Mouse (Mus musculus): Measurements from ENCODE around the gene Doxl2. TPM values are rescaled to one million over a fixed set of nuclear protein-coding genes. Genes with fewer than 3 reads are reported as not detected.

Gene Doxl2
- not detected in 2 replicates for polyA plus RNA-seq (2014; fragmentation: Nextera tagmentation; extraction: Ambion mirVana)

GRCm38 (mm10) chr6:48974663-48975062, at the start of gene Doxl2:
Gene Doxl2 (plus strand): TSS chr6:48974963.
- Histone ChIP-seq H3K9ac (replicated peaks; ENCODE audit: low read length) (no peak within 1 kb of the TSS), H3K9me3 (ENCODE audit: control insufficient read depth, low read length) (no peaks in the 10 kb centered on the region), H3K4me2 (ENCODE audit: low read length) (no peak within 1 kb of the TSS), H3K27ac (replicated peaks; ENCODE audit: low read depth, low read length) (no peak within 1 kb of the TSS), H3K4me1 (ENCODE audit: control insufficient read depth, insufficient read depth, low read length) (no peaks in the 10 kb centered on the region), H3K4me3 (replicated peaks; ENCODE audit: low read depth, low read length) (no peak within 1 kb of the TSS), H3K36me3 (ENCODE audit: control insufficient read depth, insufficient read depth, low read length) (no peaks in the 10 kb centered on the region), H3K27me3 (ENCODE audit: control insufficient read depth, insufficient read depth, low read length) (no peaks in the 10 kb centered on the region)
- no peak for ATAC-seq (ENCODE audit: low FRiP score, low TSS enrichment)
- WGBS, result 98% methylated on average over 2 of the region's 2 CpGs
- DNase-seq, result no peak

GRCm38 (mm10) chr6:48929595-48929994, 45.2 kb upstream of the Doxl2 start, which contains the start of gene 1600015I10Rik:
Gene 1600015I10Rik (plus strand): TSS chr6:48929895.
- H3K9me3 ChIP-seq (ENCODE audit: control insufficient read depth, low read length), result no peaks in the 10 kb centered on the region
- no peak for ATAC-seq (ENCODE audit: low FRiP score, low TSS enrichment)
- H3K27me3 ChIP-seq (ENCODE audit: control insufficient read depth, insufficient read depth, low read length), result no peaks in the 10 kb centered on the region
- H3K4me2 ChIP-seq (ENCODE audit: low read length), result no peak within 1 kb of the TSS
- WGBS, result 94% methylated on average over 5 of the region's 5 CpGs
- no peak for DNase-seq
- H3K36me3 ChIP-seq (ENCODE audit: control insufficient read depth, insufficient read depth, low read length), result no peaks in the 10 kb centered on the region
- H3K27ac ChIP-seq (replicated peaks; ENCODE audit: low read depth, low read length), result no peak within 1 kb of the TSS
- H3K9ac ChIP-seq (replicated peaks; ENCODE audit: low read length), result no peak within 1 kb of the TSS
- H3K4me3 ChIP-seq (replicated peaks; ENCODE audit: low read depth, low read length), result no peak within 1 kb of the TSS
- H3K4me1 ChIP-seq (ENCODE audit: control insufficient read depth, insufficient read depth, low read length), result no peaks in the 10 kb centered on the region

GRCm38 (mm10) chr6:48949596-48949995, 25.2 kb upstream of the Doxl2 start:
- DNase-seq (no peak), ATAC-seq (ENCODE audit: low FRiP score, low TSS enrichment) (no peak)
- H3K4me3 ChIP-seq (replicated peaks; ENCODE audit: low read depth, low read length), result no peak overlapping the region
- H3K4me2 ChIP-seq (ENCODE audit: low read length), result no peak overlapping the region
- no peaks in the 10 kb centered on the region for H3K36me3 ChIP-seq (ENCODE audit: control insufficient read depth, insufficient read depth, low read length)
- no peak overlapping the region for H3K9ac ChIP-seq (replicated peaks; ENCODE audit: low read length)
- no peaks in the 10 kb centered on the region for H3K27me3 ChIP-seq (ENCODE audit: control insufficient read depth, insufficient read depth, low read length)
- 77% methylated on average over 2 of the region's 2 CpGs for WGBS
- H3K27ac ChIP-seq (replicated peaks; ENCODE audit: low read depth, low read length), result no peak overlapping the region
- no peaks in the 10 kb centered on the region for H3K9me3 ChIP-seq (ENCODE audit: control insufficient read depth, low read length)
- no peaks in the 10 kb centered on the region for H3K4me1 ChIP-seq (ENCODE audit: control insufficient read depth, insufficient read depth, low read length)

- H3K27ac ChIP-seq (replicated peaks; ENCODE audit: low read depth, low read length), result no peak overlapping the region
- ATAC-seq (ENCODE audit: low FRiP score, low TSS enrichment) (no peak), DNase-seq (no peak)
- H3K4me1 ChIP-seq (ENCODE audit: control insufficient read depth, insufficient read depth, low read length), result no peaks in the 10 kb centered on the region
- H3K27me3 ChIP-seq (ENCODE audit: control insufficient read depth, insufficient read depth, low read length), result no peaks in the 10 kb centered on the region
- no peak overlapping the region for H3K4me3 ChIP-seq (replicated peaks; ENCODE audit: low read depth, low read length)
- 79% methylated on average over 5 of the region's 5 CpGs for WGBS
- H3K9ac ChIP-seq (replicated peaks; ENCODE audit: low read length), result no peak overlapping the region
- no peak overlapping the region for H3K4me2 ChIP-seq (ENCODE audit: low read length)
- H3K9me3 ChIP-seq (ENCODE audit: control insufficient read depth, low read length), result no peaks in the 10 kb centered on the region
- no peaks in the 10 kb centered on the region for H3K36me3 ChIP-seq (ENCODE audit: control insufficient read depth, insufficient read depth, low read length)
Observed at GRCm38 (mm10) chr6:48950676-48951075, 24.1 kb upstream of the Doxl2 start.

GRCm38 (mm10) chr6:48951630-48952029, 23.1 kb upstream of the Doxl2 start:
- WGBS, result 95% methylated on average over 6 of the region's 6 CpGs
- no peak overlapping the region for H3K9ac ChIP-seq (replicated peaks; ENCODE audit: low read length)
- H3K4me3 ChIP-seq (replicated peaks; ENCODE audit: low read depth, low read length), result no peak overlapping the region
- H3K9me3 ChIP-seq (ENCODE audit: control insufficient read depth, low read length), result no peaks in the 10 kb centered on the region
- no peak overlapping the region for H3K27ac ChIP-seq (replicated peaks; ENCODE audit: low read depth, low read length)
- no peak for ATAC-seq (ENCODE audit: low FRiP score, low TSS enrichment)
- no peaks in the 10 kb centered on the region for H3K36me3 ChIP-seq (ENCODE audit: control insufficient read depth, insufficient read depth, low read length)
- H3K4me1 ChIP-seq (ENCODE audit: control insufficient read depth, insufficient read depth, low read length), result no peaks in the 10 kb centered on the region
- no peak overlapping the region for H3K4me2 ChIP-seq (ENCODE audit: low read length)
- no peak for DNase-seq
- no peaks in the 10 kb centered on the region for H3K27me3 ChIP-seq (ENCODE audit: control insufficient read depth, insufficient read depth, low read length)

- Histone ChIP-seq H3K36me3 (ENCODE audit: control insufficient read depth, insufficient read depth, low read length) (no peaks in the 10 kb centered on the region), H3K9me3 (ENCODE audit: control insufficient read depth, low read length) (no peaks in the 10 kb centered on the region), H3K4me3 (replicated peaks; ENCODE audit: low read depth, low read length) (no peak overlapping the region), H3K4me1 (ENCODE audit: control insufficient read depth, insufficient read depth, low read length) (no peaks in the 10 kb centered on the region), H3K9ac (replicated peaks; ENCODE audit: low read length) (no peak overlapping the region), H3K4me2 (ENCODE audit: low read length) (no peak overlapping the region), H3K27ac (replicated peaks; ENCODE audit: low read depth, low read length) (no peak overlapping the region), H3K27me3 (ENCODE audit: control insufficient read depth, insufficient read depth, low read length) (no peaks in the 10 kb centered on the region)
- no peak for DNase-seq
- 84% methylated on average over 5 of the region's 5 CpGs for WGBS
- ATAC-seq (ENCODE audit: low FRiP score, low TSS enrichment), result no peak
Observed at GRCm38 (mm10) chr6:48953220-48953619, 21.5 kb upstream of the Doxl2 start.

GRCm38 (mm10) chr6:48954211-48954610, 20.6 kb upstream of the Doxl2 start:
- H3K4me2 ChIP-seq (ENCODE audit: low read length), result no peak overlapping the region
- no peak overlapping the region for H3K27ac ChIP-seq (replicated peaks; ENCODE audit: low read depth, low read length)
- H3K4me3 ChIP-seq (replicated peaks; ENCODE audit: low read depth, low read length), result no peak overlapping the region
- H3K27me3 ChIP-seq (ENCODE audit: control insufficient read depth, insufficient read depth, low read length), result no peaks in the 10 kb centered on the region
- no peaks in the 10 kb centered on the region for H3K4me1 ChIP-seq (ENCODE audit: control insufficient read depth, insufficient read depth, low read length)
- H3K9ac ChIP-seq (replicated peaks; ENCODE audit: low read length), result no peak overlapping the region
- WGBS, result 69% methylated on average over 5 of the region's 5 CpGs
- no peaks in the 10 kb centered on the region for H3K36me3 ChIP-seq (ENCODE audit: control insufficient read depth, insufficient read depth, low read length)
- no peaks in the 10 kb centered on the region for H3K9me3 ChIP-seq (ENCODE audit: control insufficient read depth, low read length)
- no peak for DNase-seq
- no peak for ATAC-seq (ENCODE audit: low FRiP score, low TSS enrichment)

- Histone ChIP-seq H3K4me2 (ENCODE audit: low read length) (no peak overlapping the region), H3K27me3 (ENCODE audit: control insufficient read depth, insufficient read depth, low read length) (no peaks in the 10 kb centered on the region), H3K9ac (replicated peaks; ENCODE audit: low read length) (no peak overlapping the region), H3K4me3 (replicated peaks; ENCODE audit: low read depth, low read length) (no peak overlapping the region), H3K36me3 (ENCODE audit: control insufficient read depth, insufficient read depth, low read length) (no peaks in the 10 kb centered on the region), H3K27ac (replicated peaks; ENCODE audit: low read depth, low read length) (no peak overlapping the region), H3K4me1 (ENCODE audit: control insufficient read depth, insufficient read depth, low read length) (no peaks in the 10 kb centered on the region), H3K9me3 (ENCODE audit: control insufficient read depth, low read length) (no peaks in the 10 kb centered on the region)
- DNase-seq, result peak; percentile 71
- no peak for ATAC-seq (ENCODE audit: low FRiP score, low TSS enrichment)
- 42% methylated on average over 1 of the region's 1 CpGs for WGBS
Observed at GRCm38 (mm10) chr6:48954946-48955345, 19.8 kb upstream of the Doxl2 start.

- 91% methylated on average over 4 of the region's 4 CpGs for WGBS
- Histone ChIP-seq H3K4me1 (ENCODE audit: control insufficient read depth, insufficient read depth, low read length) (no peaks in the 10 kb centered on the region), H3K27me3 (ENCODE audit: control insufficient read depth, insufficient read depth, low read length) (no peaks in the 10 kb centered on the region), H3K4me3 (replicated peaks; ENCODE audit: low read depth, low read length) (no peak overlapping the region), H3K9me3 (ENCODE audit: control insufficient read depth, low read length) (no peaks in the 10 kb centered on the region), H3K9ac (replicated peaks; ENCODE audit: low read length) (no peak overlapping the region), H3K4me2 (ENCODE audit: low read length) (no peak overlapping the region), H3K27ac (replicated peaks; ENCODE audit: low read depth, low read length) (no peak overlapping the region), H3K36me3 (ENCODE audit: control insufficient read depth, insufficient read depth, low read length) (no peaks in the 10 kb centered on the region)
- ATAC-seq (ENCODE audit: low FRiP score, low TSS enrichment), result no peak
- DNase-seq, result no peak
Observed at GRCm38 (mm10) chr6:48956785-48957184, 18.0 kb upstream of the Doxl2 start.

All from midbrain, embryonic 14.5 days (tissue).